Mouse (Mus musculus): ENCODE results near the gene Gm20737.
"Not testable (repeated sequence)": the region's sequence is repeated elsewhere in the genome, so short reads cannot be mapped to it uniquely, and the experiment has no call there.

The Gm20737 gene

DNA sequence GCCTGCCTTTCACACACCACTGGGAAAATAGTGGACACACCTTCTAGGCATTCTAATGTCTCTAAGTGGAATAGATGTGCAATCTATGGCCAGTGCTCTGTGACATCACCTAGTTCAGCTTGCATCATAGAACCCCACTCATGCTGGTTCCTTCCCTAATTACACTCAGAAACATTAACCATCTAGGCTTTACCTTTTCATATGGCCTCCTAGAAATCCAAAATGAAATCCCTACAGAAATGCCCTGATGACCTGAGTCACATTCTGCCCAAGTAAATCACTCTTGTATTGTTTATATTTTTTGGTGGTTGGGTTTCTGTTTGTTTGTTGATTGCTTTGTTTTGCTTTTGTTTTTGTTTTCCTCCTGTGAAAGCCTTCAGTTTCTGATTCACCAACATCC is at the start of gene Gm20737:
Gene Gm20737 (minus strand): TSS at position 101 of the 400 bp plus-strand sequence.
- DNase-seq, result not testable (repeated sequence)

- DNase-seq, result not testable (repeated sequence)
These were observed 17.3 kb upstream of the Gm20737 start, which contains the start of gene Gm21775 for GRCm38 (mm10) chrY:10553153-10553552. TSS of gene Gm21775 (plus strand) at chrY:10553453.

Data from cerebellum, adult 9-10 months (tissue).